Mouse (Mus musculus): ENCODE results near the gene Zfp326.

Gene Zfp326

DNA sequence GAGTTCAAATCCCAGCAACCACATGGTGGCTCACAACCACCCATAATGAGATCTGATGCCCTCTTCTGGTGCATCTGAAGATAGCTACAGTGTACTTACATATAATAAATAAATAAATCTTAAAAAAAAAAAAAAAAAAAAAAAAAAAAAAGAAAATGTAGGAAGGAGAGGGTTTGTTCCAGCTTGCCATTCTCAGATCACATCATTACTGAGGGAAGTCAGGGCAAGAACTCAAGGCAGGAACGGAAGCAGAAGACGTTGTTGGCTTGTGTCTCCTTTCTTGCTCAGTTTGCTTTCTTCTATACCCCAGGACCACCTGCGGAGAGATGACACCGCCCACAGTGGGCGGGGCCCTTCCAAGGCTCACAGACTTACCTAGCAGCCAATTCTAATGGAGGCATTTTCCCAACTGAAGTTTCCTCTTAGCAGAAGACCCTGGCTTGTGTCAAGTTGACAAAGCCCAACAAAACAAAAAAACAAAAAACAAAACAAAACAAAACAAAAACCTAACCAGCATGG, 11.2 kb upstream of the Zfp326 start:
- intact Hi-C loops (cut with DNase I): loop anchor here (2.0 kb wide), 1 partner anchor 172 kb away; no protein-coding TSS in a partner anchor

GRCm38 (mm10) chr5:105867427-105867826, 8.9 kb upstream of the Zfp326 start:
- intact Hi-C loops (cut with DNase I): no loop called here

DNA sequence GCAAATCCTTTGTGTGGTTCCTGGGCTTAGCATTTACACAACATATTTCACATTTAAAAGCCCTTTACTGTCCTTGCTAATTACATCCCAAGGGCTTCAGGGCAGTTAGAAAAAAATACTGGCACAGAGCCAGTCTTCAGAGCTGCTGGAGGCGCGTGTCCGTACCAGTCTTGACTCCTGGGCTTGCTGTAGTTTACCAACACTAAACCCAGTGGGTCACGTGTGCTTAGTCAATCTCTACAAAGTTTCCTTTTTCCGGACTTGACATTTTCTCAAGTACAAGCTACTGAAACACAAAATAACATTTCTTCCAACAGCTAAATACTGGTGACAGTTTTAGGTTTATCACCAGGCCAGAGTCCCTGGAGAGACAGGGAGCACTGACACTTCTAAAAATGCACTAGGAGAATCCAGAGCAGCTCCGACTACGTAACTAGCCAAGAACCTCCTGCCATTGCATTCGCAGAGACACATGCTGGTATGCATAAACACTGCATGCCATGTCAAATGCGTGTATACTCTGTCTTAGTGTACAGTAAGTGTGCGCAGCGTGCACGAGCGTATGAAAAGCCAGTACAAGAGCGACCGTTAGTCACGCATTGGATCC, 8.4 kb upstream of the Zfp326 start:
- intact Hi-C loops (cut with DNase I): loop anchor here (1.0 kb wide), 1 partner anchor 183 kb away; no protein-coding TSS in a partner anchor

- intact Hi-C loops (cut with DNase I): loop anchor here (1.0 kb wide), 1 partner anchor 183 kb away; no protein-coding TSS in a partner anchor
Observed at GRCm38 (mm10) chr5:105868593-105868992, 7.8 kb upstream of the Zfp326 start.

DNA sequence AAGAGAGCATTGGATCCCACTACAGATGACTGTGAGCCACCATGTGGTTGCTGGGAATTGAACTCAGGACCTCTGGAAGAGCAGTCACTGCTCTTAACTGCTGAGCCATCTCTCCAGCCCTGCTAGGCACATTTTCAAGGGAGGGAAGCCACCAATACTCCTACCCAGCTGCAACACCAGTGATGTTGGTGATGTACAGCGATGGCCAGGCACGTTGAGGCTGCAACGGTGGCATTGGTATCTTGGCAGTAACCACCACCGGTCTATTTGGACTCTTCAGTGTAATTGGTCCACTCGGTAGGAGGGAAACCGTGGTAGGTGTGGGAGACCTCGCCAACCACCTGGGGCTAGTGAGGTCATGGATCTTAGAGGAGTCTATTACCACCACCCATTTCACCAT, 6.6 kb upstream of the Zfp326 start:
- intact Hi-C loops (cut with DNase I): loop anchor here (5.0 to 10.0 kb wide), 2 partner anchors 355 to 467 kb away; partner anchors contain the start of gene Lrrc8c

GRCm38 (mm10) chr5:105871140-105871539, 5.2 kb upstream of the Zfp326 start:
- intact Hi-C loops (cut with DNase I): loop anchor here (5.0 to 10.0 kb wide), 2 partner anchors 356 to 469 kb away; partner anchors contain the start of gene Lrrc8c

DNA sequence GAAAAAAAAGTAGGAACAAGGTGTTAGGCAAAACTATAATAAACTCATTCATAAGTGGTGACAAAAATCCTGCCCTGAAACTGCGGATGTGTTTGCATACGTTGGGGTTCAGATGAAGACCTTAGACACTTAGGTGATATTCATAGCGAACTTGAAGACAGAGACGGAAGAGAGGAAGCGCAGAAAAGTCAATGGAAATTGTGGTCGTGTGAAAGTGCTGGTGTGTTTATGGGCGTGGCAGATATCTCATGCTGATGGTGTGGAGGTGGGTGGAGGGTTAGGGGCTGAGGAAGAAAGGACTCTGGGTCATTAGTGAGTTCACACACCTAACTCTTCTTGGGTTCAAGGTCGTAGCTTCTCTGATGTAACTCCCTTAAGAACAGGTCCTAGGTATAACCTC, 4.2 kb upstream of the Zfp326 start:
- intact Hi-C loops (cut with DNase I): loop anchor here (5.0 to 10.0 kb wide), 2 partner anchors 357 to 470 kb away; partner anchors contain the start of gene Lrrc8c

GRCm38 (mm10) chr5:105872916-105873315, 3.4 kb upstream of the Zfp326 start:
- intact Hi-C loops (cut with DNase I): loop anchor here (5.0 to 10.0 kb wide), 2 partner anchors 358 to 471 kb away; partner anchors contain the start of gene Lrrc8c

DNA sequence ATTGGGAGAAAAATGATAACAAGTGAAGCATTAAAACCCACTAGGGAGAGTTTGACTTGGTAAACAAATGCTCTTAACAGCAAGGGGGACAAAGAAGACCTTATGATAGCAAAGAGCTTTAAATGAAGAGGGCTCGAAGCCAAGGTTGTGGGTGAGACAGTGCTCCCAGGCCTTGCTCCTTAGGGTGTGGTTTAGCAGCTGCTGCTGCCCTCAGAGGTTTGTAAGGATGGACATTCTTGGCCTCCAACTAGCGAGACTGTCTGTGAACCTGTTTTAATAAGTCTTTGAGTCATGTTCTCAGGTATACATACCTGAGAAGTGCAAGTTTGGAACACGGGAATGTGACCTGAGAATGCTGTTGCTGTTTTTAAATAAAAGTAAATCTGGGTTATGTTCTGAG, 2.6 kb upstream of the Zfp326 start:
- intact Hi-C loops (cut with DNase I): loop anchor here (5.0 to 10.0 kb wide), 2 partner anchors 359 to 471 kb away; partner anchors contain the start of gene Lrrc8c

GRCm38 (mm10) chr5:105874476-105874875, 1.9 kb upstream of the Zfp326 start:
- intact Hi-C loops (cut with DNase I): loop anchor here (5.0 to 10.0 kb wide), 2 partner anchors 360 to 472 kb away; partner anchors contain the start of gene Lrrc8c

DNA sequence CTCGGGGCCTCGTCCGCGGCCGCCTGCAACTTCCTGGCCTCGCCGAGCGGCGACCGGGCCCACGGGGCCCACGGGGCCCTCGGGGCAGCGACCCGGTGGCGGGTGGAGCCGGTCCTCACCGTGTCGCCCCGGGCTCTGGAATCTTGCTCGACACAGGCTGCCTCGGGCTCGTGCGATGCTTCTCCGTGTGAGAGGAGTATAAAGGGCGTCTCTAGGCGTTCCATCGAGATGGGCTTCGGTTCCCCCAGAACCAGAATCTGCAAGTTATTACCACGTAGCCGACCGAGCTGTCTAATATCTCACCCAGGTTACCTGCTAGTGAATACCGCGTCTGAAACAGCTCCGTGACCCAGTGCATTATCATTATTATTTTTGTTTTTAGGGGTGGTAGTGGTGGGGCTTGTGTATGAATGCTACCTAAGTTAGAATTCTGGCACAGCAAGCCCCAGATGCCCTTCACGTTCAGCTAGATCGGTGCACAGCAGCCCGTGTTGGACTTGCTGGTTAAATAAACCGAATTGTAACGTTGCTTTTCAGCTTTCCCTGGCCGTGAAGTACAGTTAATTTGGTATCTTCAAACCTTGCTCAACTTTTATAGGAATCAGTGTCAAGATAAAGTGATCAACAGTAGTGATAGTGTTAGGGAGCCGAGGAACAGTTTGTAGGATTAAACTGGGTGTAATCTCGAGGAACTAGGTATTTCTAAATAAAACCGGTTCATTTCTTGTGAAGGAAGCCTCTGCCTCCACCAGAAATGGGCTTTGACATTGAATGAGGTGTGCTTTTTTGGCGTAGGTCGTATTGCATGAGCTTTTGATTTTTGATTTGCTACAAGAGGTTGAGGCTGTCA, 785 bp downstream of the Zfp326 start:
- intact Hi-C loops (cut with DNase I): loop anchor here (10.0 kb wide), 1 partner anchor 362 kb away; the partner anchor contains the start of gene Lrrc8c

DNA sequence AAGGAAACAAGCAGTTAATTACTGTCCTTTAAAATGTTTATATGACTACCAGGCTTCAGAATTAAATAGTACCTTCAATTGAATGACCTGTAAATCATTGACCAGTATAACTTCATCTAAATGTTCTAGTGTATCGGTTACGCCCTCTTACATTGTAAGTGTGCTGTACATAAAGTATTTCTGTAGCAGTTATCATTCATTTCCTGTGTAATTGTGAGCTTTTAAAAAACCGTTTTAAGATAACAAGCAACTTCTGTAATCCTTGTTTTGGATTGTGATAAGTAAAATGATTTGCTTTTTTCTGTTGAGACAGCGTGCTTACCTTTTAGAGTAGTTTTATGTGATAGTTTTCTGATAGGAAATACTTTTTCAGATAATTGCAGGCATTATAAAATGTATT, 11.0 kb downstream of the Zfp326 start:
- intact Hi-C loops (cut with DNase I): no loop called here

DNA sequence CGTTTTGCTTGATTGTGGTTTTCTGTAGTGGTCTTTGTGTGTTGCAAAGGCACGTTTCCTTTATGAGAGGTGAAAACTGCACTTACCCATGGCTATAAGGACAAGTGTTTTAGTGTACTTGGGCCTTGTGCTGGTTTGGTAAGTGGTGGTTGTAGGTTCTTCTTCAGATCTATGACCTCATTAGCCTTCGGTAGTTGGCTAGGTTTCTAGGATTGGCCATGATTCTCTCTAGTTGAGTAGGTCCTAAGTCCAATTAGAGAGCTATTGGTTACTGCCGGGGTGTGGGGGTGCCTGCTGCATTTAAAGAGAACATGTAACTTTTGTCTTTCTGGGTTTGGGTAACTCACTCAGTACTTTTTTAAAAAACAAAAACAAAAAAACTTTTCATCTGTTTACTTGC, 21.8 kb downstream of the Zfp326 start:
- intact Hi-C loops (cut with DNase I): no loop called here

DNA sequence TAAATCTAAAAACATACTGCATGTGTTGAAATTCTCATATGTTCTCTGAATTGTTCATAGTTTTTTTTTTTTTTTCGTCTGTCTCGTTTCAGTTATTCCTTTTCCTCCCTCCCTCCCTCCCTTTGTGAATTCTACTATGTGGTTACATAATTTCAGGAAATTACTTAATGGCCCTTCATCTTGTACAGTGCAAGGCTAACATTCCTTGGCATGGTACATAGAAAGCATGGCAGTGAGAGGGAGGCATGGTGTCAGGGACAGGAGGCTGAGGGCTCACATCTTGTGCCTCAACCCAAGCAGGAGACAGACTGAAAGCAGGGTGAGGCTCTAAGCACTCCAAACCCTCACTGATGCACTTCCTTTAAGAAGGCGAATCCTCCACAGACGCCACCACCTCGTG, 32.8 kb downstream of the Zfp326 start:
- intact Hi-C loops (cut with DNase I): no loop called here

- intact Hi-C loops (cut with DNase I): no loop called here
Observed at GRCm38 (mm10) chr5:105909671-105910070, 33.3 kb downstream of the Zfp326 start.

DNA sequence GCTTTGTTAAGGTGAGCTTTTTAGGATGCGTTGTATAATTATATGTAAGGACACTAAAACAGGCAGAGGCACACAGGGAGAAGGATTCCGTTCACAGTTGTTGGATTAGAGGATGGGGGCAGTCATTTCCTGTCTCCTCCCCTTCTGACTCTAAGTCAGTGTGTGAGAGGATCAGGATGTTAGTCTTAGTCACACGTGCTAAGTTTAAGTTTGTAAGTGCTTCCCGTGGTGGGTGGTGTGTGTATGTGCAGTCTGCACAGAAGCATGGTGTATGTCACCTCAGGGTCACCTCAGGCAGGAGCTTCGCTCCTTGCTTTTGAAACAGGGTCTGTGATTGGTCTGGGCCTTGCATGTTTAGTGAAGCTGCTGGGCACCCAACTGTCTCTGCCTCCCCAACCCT, 35.1 kb downstream of the Zfp326 start:
- intact Hi-C loops (cut with DNase I): no loop called here

- intact Hi-C loops (cut with DNase I): no loop called here
Observed at GRCm38 (mm10) chr5:105917398-105917797, 41.0 kb downstream of the Zfp326 start.

- intact Hi-C loops (cut with DNase I): no loop called here
Observed at GRCm38 (mm10) chr5:105918289-105918688, 41.9 kb downstream of the Zfp326 start.

GRCm38 (mm10) chr5:105922818-105923487, 46.6 kb downstream of the Zfp326 start:
- intact Hi-C loops (cut with DNase I): no loop called here

DNA sequence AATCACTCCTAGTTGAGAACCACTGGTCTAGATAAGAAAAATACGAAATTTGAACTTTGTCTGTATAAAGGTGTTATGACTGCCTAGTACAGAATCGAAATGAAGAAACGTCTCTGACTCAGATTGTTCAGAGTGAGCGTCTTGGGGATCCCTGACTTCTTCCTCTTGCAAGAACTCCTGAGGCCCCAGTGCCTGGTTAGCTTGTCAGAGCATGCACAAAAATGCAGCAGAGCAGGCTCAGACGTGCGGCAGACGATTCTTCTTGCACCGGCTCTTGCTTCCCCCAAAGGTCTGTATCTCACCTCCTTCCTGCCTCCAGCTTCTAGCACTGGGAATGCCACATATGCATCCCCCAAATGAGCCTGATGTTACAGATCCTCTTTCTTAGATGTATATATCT, 48.0 kb downstream of the Zfp326 start:
- intact Hi-C loops (cut with DNase I): no loop called here

- intact Hi-C loops (cut with DNase I): no loop called here
Observed at GRCm38 (mm10) chr5:105925568-105926255, 49.3 kb downstream of the Zfp326 start.
